Mouse (Mus musculus): ENCODE results near the gene Ank3.
"Not testable (repeated sequence)": the region's sequence is repeated elsewhere in the genome, so short reads cannot be mapped to it uniquely, and the experiment has no call there.

Gene Ank3

DNA sequence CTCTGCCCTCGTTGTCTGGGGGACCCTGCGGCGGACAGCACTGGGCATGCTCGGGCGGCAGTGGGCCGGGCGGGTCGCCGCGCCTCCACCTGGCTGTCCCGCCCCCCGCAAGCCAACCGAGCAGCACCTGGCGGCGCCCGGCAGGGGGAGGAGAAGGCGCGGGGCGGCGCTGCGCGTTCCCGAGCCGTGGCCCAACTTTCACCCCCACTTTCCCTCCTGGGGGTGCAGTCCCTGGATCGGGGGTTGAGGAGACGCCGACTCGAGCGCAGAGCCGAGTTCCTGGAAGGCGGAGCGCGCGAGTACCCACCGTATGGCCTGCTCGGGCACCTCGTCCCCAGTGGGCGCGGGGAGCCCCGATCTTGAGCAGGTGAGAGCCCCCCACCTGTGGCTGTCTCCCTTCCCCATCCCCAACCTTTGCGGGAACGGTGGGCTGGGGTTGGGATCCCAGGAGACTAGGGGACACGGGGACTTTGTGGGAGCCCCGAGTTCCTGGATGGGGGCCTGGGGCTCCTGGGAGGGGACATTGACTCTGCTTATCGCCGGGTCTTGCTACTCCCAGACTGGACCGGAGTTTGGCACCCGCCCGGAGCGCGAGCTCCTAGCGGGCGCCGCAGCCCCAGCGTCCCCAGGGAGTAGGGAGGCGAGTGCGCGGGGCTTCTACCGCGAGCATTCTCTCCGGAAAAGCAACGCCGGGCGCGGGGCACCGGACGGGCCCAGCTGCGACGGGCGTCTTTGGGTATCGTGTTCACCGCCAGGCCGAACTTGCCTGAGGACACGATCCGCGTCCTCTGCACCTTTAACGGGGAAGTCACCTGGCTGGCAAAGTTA is at the start of gene Ank3:
TSS of gene Ank3 (plus strand) at position 11 of the 828 bp plus-strand sequence.
- no peak for DNase-seq (ENCODE audit: low spot score in 2 of 2)

DNA sequence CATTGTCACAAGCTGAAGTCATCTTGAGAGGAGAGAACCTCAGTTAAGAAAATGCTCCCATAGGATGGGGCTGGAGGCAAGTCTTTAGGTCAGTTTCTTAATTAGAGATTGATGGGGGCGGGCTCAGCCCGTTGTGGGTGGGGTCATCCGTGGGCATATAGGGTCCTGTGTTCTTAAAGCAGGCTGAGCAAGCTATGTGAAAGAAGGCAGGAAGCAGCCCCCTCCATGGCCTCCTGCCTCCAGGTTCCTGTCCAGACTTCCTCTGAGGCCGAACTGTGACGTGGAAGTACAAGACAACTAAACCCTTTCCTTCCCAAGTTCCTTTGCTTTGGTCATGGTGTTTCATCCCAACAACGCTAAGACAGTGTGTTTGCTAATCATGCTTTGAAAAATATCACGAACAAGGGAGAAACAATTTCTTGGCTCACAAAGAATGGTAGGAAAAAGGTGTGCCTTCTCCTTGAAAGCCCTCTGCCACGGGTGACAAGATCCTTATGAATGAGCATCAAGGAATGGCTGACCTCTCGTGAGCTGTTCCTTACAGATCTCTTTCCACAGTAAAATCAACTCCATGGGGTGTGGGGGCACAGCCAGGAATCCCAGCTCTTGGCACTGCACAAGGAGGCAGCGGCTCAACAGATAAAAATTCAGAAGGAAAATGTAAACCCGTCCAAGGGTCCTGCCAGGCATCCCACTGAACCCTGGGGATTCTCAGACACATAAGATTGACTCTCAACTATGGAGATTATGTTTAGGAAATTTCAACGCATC is 47.3 kb upstream of the Ank3 start:
- DNase-seq (ENCODE audit: low spot score in 2 of 2) = no peak

GRCm38 (mm10) chr10:69351842-69352211 is 46.7 kb upstream of the Ank3 start:
- DNase-seq (ENCODE audit: low spot score in 2 of 2) = no peak

DNA sequence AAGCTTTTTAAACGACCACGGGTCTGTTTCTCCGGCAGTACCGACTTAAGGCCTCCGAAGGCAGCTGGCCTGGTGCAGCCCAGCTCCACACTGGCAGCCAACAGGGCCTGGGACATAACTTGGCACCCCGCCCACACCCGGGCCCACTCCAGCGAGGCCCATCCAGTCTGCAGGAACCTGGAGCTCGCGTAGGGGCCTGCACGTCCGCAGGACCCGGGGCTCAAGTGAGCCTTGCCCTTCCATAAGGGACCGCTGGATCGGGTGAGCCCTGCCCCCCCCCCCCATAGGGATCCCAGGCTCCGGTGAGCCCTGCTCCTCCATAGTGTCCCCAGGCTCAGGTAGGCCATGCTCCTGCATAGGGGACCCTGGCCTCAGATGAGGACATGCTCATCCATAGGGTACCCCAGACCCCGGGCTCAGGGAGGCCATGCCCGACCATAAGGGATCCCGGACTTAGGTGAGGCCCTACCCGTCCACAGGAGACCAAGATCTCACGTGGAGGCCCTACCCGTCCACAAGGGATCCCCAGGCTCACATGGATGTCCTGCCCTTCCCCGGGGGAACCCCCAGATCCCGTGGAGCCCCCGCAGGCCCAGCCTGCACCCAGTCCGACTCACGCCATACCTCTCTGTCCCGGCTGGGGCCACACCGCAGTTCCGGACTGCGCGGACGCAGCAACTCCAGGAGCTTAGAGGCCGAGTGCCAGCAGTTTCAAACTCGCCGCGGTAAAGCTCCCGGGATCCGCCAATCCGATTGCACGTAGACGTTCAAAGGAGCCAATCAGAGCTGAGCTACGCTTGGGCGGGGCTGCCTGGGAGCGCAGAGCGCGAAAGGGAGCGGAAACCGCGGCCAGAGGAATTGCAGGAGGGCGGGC is 46.1 kb upstream of the Ank3 start, which contains the start of gene Cdk1:
TSS of gene Cdk1 (minus strand) at position 727 of the 874 bp plus-strand sequence.
- DNase-seq (ENCODE audit: low spot score in 2 of 2) = peak; percentile 89 to 92

DNA sequence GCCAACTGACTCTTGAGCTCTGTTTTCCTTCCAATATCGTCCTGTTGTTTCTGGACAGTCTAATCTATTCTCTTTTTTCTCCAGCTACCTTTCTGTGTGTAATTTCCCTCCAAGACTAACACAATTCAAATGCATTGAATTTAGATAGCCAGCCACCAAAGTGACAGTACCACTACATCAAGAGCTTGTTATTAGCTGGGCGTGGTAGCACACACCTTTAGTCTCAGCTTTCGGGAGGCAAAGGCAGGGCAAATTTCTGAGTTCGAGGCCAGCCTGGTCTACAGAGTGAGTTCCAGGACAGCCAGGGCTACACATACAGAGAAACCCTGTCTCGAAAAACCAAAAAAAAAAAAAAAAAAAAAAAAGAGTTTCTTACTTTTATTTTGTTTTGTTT is 45.5 kb upstream of the Ank3 start:
- not testable (repeated sequence) for DNase-seq (ENCODE audit: low spot score in 2 of 2)

DNA sequence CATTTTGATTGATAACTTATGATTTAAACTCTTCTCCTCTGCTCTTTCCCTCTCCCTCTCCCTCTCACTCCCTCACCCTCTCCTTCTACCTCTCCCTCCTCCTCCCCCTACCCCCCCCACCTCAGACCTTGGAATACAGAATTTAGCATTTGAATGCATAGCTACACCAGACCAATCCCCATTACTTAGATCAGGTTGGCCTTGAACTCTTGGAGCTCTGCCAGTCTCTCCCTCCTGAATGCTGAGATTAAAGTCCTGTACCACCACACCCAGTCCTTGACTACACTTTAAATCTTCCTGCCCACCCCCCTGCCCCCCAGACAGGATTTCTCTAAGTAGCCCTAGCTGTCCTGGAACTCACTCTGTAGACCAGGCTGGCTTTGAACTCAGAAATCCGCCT is 38.9 kb upstream of the Ank3 start:
- no peak for DNase-seq (ENCODE audit: low spot score in 2 of 2)

- DNase-seq (ENCODE audit: low spot score in 2 of 2) = no peak
These were observed 32.4 kb upstream of the Ank3 start for GRCm38 (mm10) chr10:69366208-69366607.

DNA sequence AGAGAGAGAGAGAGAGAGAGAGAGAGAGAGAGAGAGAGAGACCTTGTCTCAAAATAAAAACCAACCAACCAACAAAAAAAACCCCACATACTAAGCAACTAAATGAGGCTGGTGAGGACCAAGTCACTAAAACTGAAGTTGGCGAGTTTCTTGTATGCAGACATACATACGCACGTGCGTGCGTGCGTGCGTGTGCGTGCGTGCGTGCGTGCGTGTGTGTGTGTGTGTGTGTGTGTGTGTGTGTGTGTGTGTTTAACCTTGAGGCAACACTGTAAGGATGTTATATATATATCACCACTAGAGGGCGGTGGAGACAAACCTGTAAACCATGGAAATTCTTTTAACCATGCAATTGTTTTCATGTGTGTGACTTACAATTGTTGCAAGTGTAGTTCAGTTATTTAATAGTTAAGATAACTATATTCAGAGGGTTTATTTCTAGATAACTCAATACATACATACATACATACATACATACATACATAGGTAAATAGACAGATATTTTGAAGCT is 31.6 kb upstream of the Ank3 start:
- no peak for DNase-seq (ENCODE audit: low spot score in 2 of 2)

DNA sequence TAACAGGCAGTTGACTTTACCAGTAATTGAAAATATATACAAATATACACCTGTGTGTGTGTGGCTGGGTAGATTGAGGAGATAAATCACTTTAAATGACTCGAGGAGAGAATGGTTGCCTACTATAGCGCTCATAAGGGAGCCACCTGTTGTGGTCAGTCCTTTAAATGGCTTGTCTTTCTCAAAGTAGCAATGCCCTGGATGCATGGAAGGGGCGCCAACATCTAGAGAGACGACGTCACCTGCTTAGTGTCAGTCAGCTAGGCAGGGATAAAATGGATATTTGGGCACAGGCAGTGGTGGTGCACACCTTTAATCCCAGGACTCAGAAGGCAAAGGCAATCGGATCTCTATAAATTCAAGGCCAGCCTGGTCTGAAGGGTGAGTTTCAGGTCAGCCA is 29.3 kb upstream of the Ank3 start:
- DNase-seq (ENCODE audit: low spot score in 2 of 2) = no peak

GRCm38 (mm10) chr10:69371441-69371840 is 27.1 kb upstream of the Ank3 start:
- no peak for DNase-seq (ENCODE audit: low spot score in 2 of 2)

GRCm38 (mm10) chr10:69372061-69372460 is 26.5 kb upstream of the Ank3 start:
- DNase-seq (ENCODE audit: low spot score in 2 of 2) = no peak

DNA sequence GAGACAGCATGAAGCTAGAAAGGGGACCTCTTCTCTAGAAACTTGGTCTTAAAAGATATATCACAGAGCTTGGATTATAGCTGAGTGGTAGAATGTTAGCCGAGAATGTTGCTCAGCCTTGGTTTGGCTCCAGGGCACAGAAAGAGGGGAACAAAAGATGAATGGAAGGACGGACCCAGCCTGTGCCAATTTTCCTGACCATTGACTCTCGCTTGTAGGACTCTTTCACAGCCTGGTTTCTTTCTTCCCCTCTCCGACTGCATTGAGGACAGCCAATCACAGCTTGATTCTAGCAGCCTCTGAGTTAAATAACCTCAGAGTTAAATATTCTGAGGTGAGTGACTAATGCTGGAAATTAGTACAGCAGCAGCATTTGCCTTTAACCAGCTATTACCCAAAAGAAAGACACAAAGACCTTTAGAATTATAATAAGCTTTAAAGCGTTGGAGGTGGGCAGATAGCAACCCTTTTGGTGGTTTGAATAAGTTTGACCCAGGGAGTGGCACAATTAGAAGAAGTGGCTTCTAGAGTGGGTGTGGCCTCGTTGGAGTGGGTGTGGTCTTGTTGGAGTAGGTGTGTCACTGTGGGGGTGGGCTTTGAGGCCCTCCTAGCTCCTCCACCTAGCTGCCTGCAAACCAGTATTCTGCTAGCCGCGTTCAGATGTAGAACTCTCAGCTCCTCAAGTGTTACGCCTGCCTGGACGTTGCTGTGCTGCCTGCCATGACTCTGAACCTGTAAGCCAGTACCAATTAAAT is 24.6 kb upstream of the Ank3 start:
- DNase-seq (ENCODE audit: low spot score in 2 of 2) = no peak

GRCm38 (mm10) chr10:69375154-69375553 is 23.4 kb upstream of the Ank3 start:
- no peak for DNase-seq (ENCODE audit: low spot score in 2 of 2)

DNA sequence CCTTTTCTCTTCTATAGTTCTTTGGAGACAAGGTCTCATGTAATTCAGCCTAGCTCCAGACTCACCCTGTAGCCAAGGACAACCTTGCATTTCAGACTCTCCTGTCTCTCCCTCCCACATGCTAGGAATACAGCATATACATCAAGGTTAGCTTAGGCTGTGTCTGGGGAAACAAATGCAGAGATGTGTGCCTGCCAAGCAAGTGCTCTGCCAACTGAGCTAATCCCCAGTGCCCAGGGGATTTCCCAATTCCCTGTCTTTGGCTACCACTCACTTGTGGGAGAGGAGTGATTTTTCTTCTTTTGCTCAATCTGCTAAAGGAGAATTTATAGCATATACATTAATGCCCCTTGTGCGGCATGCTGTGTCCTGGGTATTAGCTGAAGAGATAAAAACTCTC is 15.4 kb upstream of the Ank3 start:
- no peak for DNase-seq (ENCODE audit: low spot score in 2 of 2)

DNA sequence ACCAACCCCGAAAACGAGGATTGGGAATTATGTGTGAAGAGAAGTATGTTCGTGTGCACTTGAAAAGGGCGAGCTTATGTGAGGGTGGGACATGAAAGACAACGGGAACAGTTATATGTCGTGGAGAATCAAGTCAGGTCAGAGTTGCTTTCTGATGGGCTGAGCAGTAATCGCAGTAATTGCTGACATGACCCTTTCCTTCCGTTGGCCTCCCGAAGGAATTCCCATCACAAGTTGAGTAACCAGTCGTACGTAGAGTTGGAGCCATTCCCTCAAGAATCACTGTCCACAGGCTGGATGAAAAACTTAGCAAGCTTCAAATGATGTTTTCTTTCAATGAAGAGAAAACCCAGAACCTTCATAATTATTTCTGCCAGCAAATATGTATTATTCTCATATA is 13.9 kb upstream of the Ank3 start:
- DNase-seq (ENCODE audit: low spot score in 2 of 2) = no peak

- no peak for DNase-seq (ENCODE audit: low spot score in 2 of 2)
These were observed 13.4 kb upstream of the Ank3 start for GRCm38 (mm10) chr10:69385136-69385535.

- no peak for DNase-seq (ENCODE audit: low spot score in 2 of 2)
These were observed 11.8 kb upstream of the Ank3 start for GRCm38 (mm10) chr10:69386767-69387166.

GRCm38 (mm10) chr10:69389511-69389910 is 9.1 kb upstream of the Ank3 start:
- DNase-seq (ENCODE audit: low spot score in 2 of 2) = no peak

DNA sequence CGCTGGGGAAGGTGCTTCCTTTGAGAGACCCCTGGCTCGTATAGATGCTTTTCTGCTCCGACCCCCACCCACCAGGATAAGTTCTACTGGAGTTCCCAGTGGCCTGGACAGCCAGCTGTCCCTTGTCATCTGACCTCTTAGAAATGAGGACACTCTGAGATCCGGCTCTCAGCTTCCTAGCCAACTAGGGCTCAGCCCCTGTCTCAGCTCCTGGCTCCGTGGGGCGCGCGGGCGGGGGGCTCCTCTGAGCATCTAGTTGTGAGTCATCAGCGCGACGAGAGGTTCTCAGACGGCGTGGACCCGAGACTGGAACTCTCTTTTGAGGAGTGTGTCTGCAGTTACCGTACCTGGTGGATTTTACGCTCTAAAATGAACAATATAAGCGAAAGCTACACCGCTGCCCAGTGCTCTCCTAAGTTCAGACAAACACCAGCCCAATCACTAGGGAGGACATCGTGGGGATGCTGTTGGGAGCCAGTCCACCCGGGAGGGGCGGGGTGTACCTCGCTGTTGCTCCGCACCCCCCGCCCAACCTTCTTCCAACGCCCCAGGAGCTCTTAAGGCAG is 293 bp upstream of the Ank3 start:
- DNase-seq (ENCODE audit: low spot score in 2 of 2) = no peak

GRCm38 (mm10) chr10:69399814-69400385 is 1.3 kb downstream of the Ank3 start:
- DNase-seq (ENCODE audit: low spot score in 2 of 2) = no peak

Data from spleen, postnatal 36 days (tissue).